Mouse (Mus musculus): ENCODE measurements around the gene Coro2b.

Gene Coro2b

GRCm38 (mm10) chr9:62539251-62539711 is 2.4 kb upstream of the Coro2b start:
- peak; percentile 88 for DNase-seq

GRCm38 (mm10) chr9:62537941-62538340 is 1.1 kb upstream of the Coro2b start:
- DNase-seq, result peak; percentile 62 to 63

- DNase-seq, result peak; percentile 86 to 90
These were observed 657 bp downstream of the Coro2b start for GRCm38 (mm10) chr9:62536119-62536654.

GRCm38 (mm10) chr9:62535566-62535965 is 1.3 kb downstream of the Coro2b start:
- DNase-seq, result peak; percentile 79 to 84

- DNase-seq, result peak in 1 of 2 experiments; percentile 41
These were observed 2.2 kb downstream of the Coro2b start for GRCm38 (mm10) chr9:62534691-62535090.

GRCm38 (mm10) chr9:62534158-62534557 is 2.7 kb downstream of the Coro2b start:
- no peak for DNase-seq

- DNase-seq, result peak in 1 of 2 experiments; percentile 49
These were observed 4.0 kb downstream of the Coro2b start for GRCm38 (mm10) chr9:62532876-62533275.

GRCm38 (mm10) chr9:62531459-62532275 is 5.2 kb downstream of the Coro2b start:
- DNase-seq, result peak; percentile 83 to 84

GRCm38 (mm10) chr9:62528527-62528926 is 8.3 kb downstream of the Coro2b start:
- no peak for DNase-seq

GRCm38 (mm10) chr9:62526858-62527257 is 10.0 kb downstream of the Coro2b start:
- DNase-seq, result peak; percentile 56 to 57

- DNase-seq, result peak; percentile 88 to 94
These were observed 10.4 kb downstream of the Coro2b start for GRCm38 (mm10) chr9:62526451-62526850.

- no peak for DNase-seq
These were observed 12.0 kb downstream of the Coro2b start for GRCm38 (mm10) chr9:62524761-62525308.

GRCm38 (mm10) chr9:62522791-62523471 is 13.9 kb downstream of the Coro2b start:
- peak in 1 of 2 experiments; percentile 53 for DNase-seq

- DNase-seq, result peak; percentile 73 to 80
These were observed 14.6 kb downstream of the Coro2b start for GRCm38 (mm10) chr9:62522211-62522610.

- DNase-seq, result no peak
These were observed 15.3 kb downstream of the Coro2b start for GRCm38 (mm10) chr9:62521541-62521940.

GRCm38 (mm10) chr9:62520933-62521332 is 15.9 kb downstream of the Coro2b start:
- no peak for DNase-seq

- DNase-seq, result peak; percentile 60 to 69
These were observed 16.9 kb downstream of the Coro2b start for GRCm38 (mm10) chr9:62519787-62520503.

- no peak for DNase-seq
These were observed 17.5 kb downstream of the Coro2b start for GRCm38 (mm10) chr9:62519334-62519733.

- DNase-seq, result peak in 1 of 2 experiments; percentile 62
These were observed 18.3 kb downstream of the Coro2b start for GRCm38 (mm10) chr9:62518572-62518971.

GRCm38 (mm10) chr9:62517112-62517957 is 19.5 kb downstream of the Coro2b start:
- DNase-seq, result peak; percentile 47 to 59

- DNase-seq, result no peak
These were observed 21.7 kb downstream of the Coro2b start for GRCm38 (mm10) chr9:62515138-62515537.

Data from cerebellum, postnatal 10 days (tissue).